Mouse (Mus musculus) liver, embryonic 18 days (tissue): ENCODE data around the gene Abhd8. TPM values are rescaled to one million over a fixed set of nuclear protein-coding genes. Genes with fewer than 3 reads are reported as not detected.

Experiments used
- polyA plus RNA-seq: library from polyadenylated mRNA; depleted of rRNA; stranded (reverse); fragments of >200 nt; gene quantifications from 2 replicates; pipeline ENCODE4 v1.2.3, GENCODE M21; 2012; rRNA removed

Abhd8 gene
- polyA plus RNA-seq = 5.5 and 5.9 TPM in 2 replicates

GRCm38 (mm10) chr8:71463188-71464033 is at the start of gene Abhd8:
Gene Abhd8 (minus strand): TSS chr8:71463655.

GRCm38 (mm10) chr8:71511644-71512043 is 48.2 kb upstream of the Abhd8 start, which contains the start of gene Plvap:
Gene Plvap (minus strand): TSS chr8:71511752.

GRCm38 (mm10) chr8:71487691-71488445 is 24.4 kb upstream of the Abhd8 start, which contains the start of gene Gtpbp3:
Gene Gtpbp3 (plus strand): TSS chr8:71488103.

GRCm38 (mm10) chr8:71485142-71486135 is 22.0 kb upstream of the Abhd8 start, which contains the start of gene Ano8:
Gene Ano8 (minus strand): TSS chr8:71485963.

GRCm38 (mm10) chr8:71468916-71469315 is 5.5 kb upstream of the Abhd8 start, which contains the start of gene Dda1:
Gene Dda1 (plus strand): TSS chr8:71469199.

GRCm38 (mm10) chr8:71464513-71465500 is 1.4 kb upstream of the Abhd8 start, which contains the start of gene Mrpl34:
Gene Mrpl34 (plus strand): TSS chr8:71464959.

Other genes starting within 250 kb of the Abhd8 start
- 5.8 and 6.5 TPM in 2 replicates for gene Myo9b, start 190.9 kb downstream of the Abhd8 start, polyA plus RNA-seq
- 11.7 and 13.0 TPM in 2 replicates for gene Haus8, start 190.7 kb downstream of the Abhd8 start, polyA plus RNA-seq
- gene Use1, start 96.8 kb downstream of the Abhd8 start, polyA plus RNA-seq = 58.7 and 64.8 TPM in 2 replicates
- gene Ocel1, start 92.4 kb downstream of the Abhd8 start, polyA plus RNA-seq = 3.7 and 3.9 TPM in 2 replicates
- gene Nr2f6, start 81.7 kb downstream of the Abhd8 start, polyA plus RNA-seq = 41.6 and 43.5 TPM in 2 replicates
- 7.7 and 10.4 TPM in 2 replicates for gene Ushbp1, start 67.9 kb downstream of the Abhd8 start, polyA plus RNA-seq
- gene Babam1, start 66.8 kb downstream of the Abhd8 start, polyA plus RNA-seq = 52.9 and 54.8 TPM in 2 replicates
- 20.7 and 26.6 TPM in 2 replicates for gene Ankle1, start 57.6 kb downstream of the Abhd8 start, polyA plus RNA-seq
- gene Mrpl34, start 1.3 kb upstream of the Abhd8 start, polyA plus RNA-seq = 40.1 and 49.6 TPM in 2 replicates
- 20.9 and 21.3 TPM in 2 replicates for gene Dda1, start 5.5 kb upstream of the Abhd8 start, polyA plus RNA-seq
- 1.9 and 2.2 TPM in 2 replicates for gene Ano8, start 22.3 kb upstream of the Abhd8 start, polyA plus RNA-seq
- gene Gtpbp3, start 24.4 kb upstream of the Abhd8 start, polyA plus RNA-seq = 7.7 and 9.4 TPM in 2 replicates
- gene Plvap, start 48.1 kb upstream of the Abhd8 start, polyA plus RNA-seq = 22.0 and 24.1 TPM in 2 replicates
- gene Ccdc194, start 62.1 kb upstream of the Abhd8 start, polyA plus RNA-seq = 0.16 and 0.24 TPM in 2 replicates
- 137 and 184 TPM in 2 replicates for gene Bst2, start 73.8 kb upstream of the Abhd8 start, polyA plus RNA-seq
- gene Mvb12a, start 79.3 kb upstream of the Abhd8 start, polyA plus RNA-seq = 46.5 and 48.2 TPM in 2 replicates
- gene Tmem221, start 95.2 kb upstream of the Abhd8 start, polyA plus RNA-seq = 0.49 and 0.64 TPM in 2 replicates
- gene Nxnl1, start 102.9 kb upstream of the Abhd8 start, polyA plus RNA-seq = not detected in 2 replicates
- 6.8 and 7.5 TPM in 2 replicates for gene Slc27a1, start 105.2 kb upstream of the Abhd8 start, polyA plus RNA-seq
- gene Pgls, start 128.5 kb upstream of the Abhd8 start, polyA plus RNA-seq = 63.9 and 74.3 TPM in 2 replicates
- 5.4 and 6.2 TPM in 2 replicates for gene Fam129c, start 134.0 kb upstream of the Abhd8 start, polyA plus RNA-seq
- gene Colgalt1, start 147.3 kb upstream of the Abhd8 start, polyA plus RNA-seq = 49.9 and 57.5 TPM in 2 replicates
- 0.29 and 0.43 TPM in 2 replicates for gene Unc13a, start 208.1 kb upstream of the Abhd8 start, polyA plus RNA-seq
- 5.2 and 6.9 TPM in 2 replicates for gene Jak3, start 212.6 kb upstream of the Abhd8 start, polyA plus RNA-seq
- gene Insl3, start 225.6 kb upstream of the Abhd8 start, polyA plus RNA-seq = 2.1 and 2.4 TPM in 2 replicates
- 2.1 and 2.2 TPM in 2 replicates for gene B3gnt3, start 238.1 kb upstream of the Abhd8 start, polyA plus RNA-seq